Mouse (Mus musculus) megakaryocyte progenitor cell, adult 5-6 weeks (primary cell): ENCODE measurements around the gene Adamtsl4. TPM values are rescaled to one million over a fixed set of nuclear protein-coding genes. Genes with fewer than 3 reads are reported as not detected.

Source experiments
- ATAC-seq: replicated peaks from 2 replicates; pipeline ENCODE4 v1.8.0; 2016; ENCODE audit warnings: mild to moderate bottlenecking, moderate TSS enrichment, inconsistent platforms; ENCODE audit not compliant: poor library complexity
- total RNA-seq, 2 experiments: library from RNA; stranded (forward) in 1 of 2; stranded (reverse) in 1 of 2; fragments of 157-497, 149-512 nt in 1 of 2; fragments of 200-1000 nt in 1 of 2; gene quantifications; 2 replicates each; pipeline versions ENCODE4 v1.2.3 to v1.2.4; 2015 to 2017

The Adamtsl4 gene
- total RNA-seq (2015): 0.17 and 1.4 TPM in 2 replicates
- 0.33 TPM in 1 of 2 replicates, not detected in the other for total RNA-seq (2017)

- peak; percentile 69 for ATAC-seq
These were observed at the start of gene Adamtsl4 for GRCm38 (mm10) chr3:95687524-95688421. TSS of gene Adamtsl4 (minus strand) at chr3:95687917.

GRCm38 (mm10) chr3:95735071-95735670, 47.5 kb upstream of the Adamtsl4 start:
- no peak for ATAC-seq

GRCm38 (mm10) chr3:95734092-95734702, 46.5 kb upstream of the Adamtsl4 start:
- no peak for ATAC-seq

- ATAC-seq: peak; percentile 43; the same call in 1 of the 2 replicates
These were observed 45.2 kb upstream of the Adamtsl4 start for GRCm38 (mm10) chr3:95732744-95733521.

GRCm38 (mm10) chr3:95732297-95732696, 44.6 kb upstream of the Adamtsl4 start:
- ATAC-seq: no peak

- ATAC-seq: no peak
These were observed 44.1 kb upstream of the Adamtsl4 start for GRCm38 (mm10) chr3:95731802-95732201.

- ATAC-seq: no peak
These were observed 42.7 kb upstream of the Adamtsl4 start for GRCm38 (mm10) chr3:95730431-95730830.

- ATAC-seq: no peak
These were observed 41.2 kb upstream of the Adamtsl4 start for GRCm38 (mm10) chr3:95728906-95729305.

- no peak for ATAC-seq
These were observed 39.1 kb upstream of the Adamtsl4 start for GRCm38 (mm10) chr3:95726696-95727358.

GRCm38 (mm10) chr3:95725863-95726262, 38.1 kb upstream of the Adamtsl4 start:
- ATAC-seq: no peak

- no peak for ATAC-seq
These were observed 34.7 kb upstream of the Adamtsl4 start for GRCm38 (mm10) chr3:95722386-95722785.

GRCm38 (mm10) chr3:95718153-95718552, 30.4 kb upstream of the Adamtsl4 start:
- ATAC-seq: no peak

GRCm38 (mm10) chr3:95716075-95716474, 28.4 kb upstream of the Adamtsl4 start:
- ATAC-seq: no peak

- no peak for ATAC-seq
These were observed 22.2 kb upstream of the Adamtsl4 start for GRCm38 (mm10) chr3:95709967-95710366.

GRCm38 (mm10) chr3:95709044-95709443, 21.3 kb upstream of the Adamtsl4 start:
- 0 out of 2 replicates have a peak, but pooled peaks have one; percentile 19 for ATAC-seq

GRCm38 (mm10) chr3:95707497-95707896, 19.8 kb upstream of the Adamtsl4 start:
- peak; percentile 67 for ATAC-seq

GRCm38 (mm10) chr3:95706273-95706672, 18.6 kb upstream of the Adamtsl4 start:
- ATAC-seq: peak; percentile 78

GRCm38 (mm10) chr3:95704612-95705011, 16.9 kb upstream of the Adamtsl4 start:
- no peak for ATAC-seq

- ATAC-seq: no peak
These were observed 15.6 kb upstream of the Adamtsl4 start for GRCm38 (mm10) chr3:95703276-95703675.

- ATAC-seq: peak; percentile 42
These were observed 14.3 kb upstream of the Adamtsl4 start for GRCm38 (mm10) chr3:95701877-95702540.
